Mouse (Mus musculus): ENCODE measurements around the gene Cpeb2. TPM values are rescaled to one million over a fixed set of nuclear protein-coding genes. Genes with fewer than 3 reads are reported as not detected.

Cpeb2 gene
- polyA plus RNA-seq, 2 experiments = 0.86 to 1.1 TPM

DNA sequence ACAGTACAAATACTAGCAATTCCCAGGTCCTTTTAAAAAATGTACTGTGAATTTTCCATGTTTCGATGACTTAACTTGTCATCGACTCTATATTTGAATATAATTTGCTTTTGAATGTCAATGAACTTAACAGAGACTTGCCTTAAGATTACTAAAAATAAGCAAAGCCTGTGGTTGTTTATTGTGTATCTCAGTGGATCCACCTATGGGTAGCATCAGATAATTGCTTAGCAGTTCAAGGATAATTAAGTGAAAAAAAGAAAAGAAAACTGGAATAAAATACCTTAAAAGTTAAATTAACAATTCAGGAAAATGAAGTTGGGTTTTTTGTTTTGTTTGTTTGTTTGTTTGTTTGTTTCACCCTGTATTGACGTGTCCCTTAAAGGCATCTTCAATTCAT lies 3.5 kb downstream of the Cpeb2 start:
- H3K4me1 ChIP-seq (replicated peaks; ENCODE audit: control insufficient read depth in 2 of 2, insufficient read depth in 2 of 2, low read length in 1 of 2) = peaks cover 0 to 4% of the 10 kb centered on the region in 2 experiments; a peak in 1 of 4 replicates
- no peak overlapping the region for H3K27ac ChIP-seq
- no peaks in the 10 kb centered on the region for H3K9me3 ChIP-seq (ENCODE audit: control insufficient read depth, low read length)
- no peak overlapping the region for H3K4me3 ChIP-seq (ENCODE audit: insufficient read depth in 1 of 2, low read depth in 2 of 2, low read length in 2 of 2)
- DNase-seq (ENCODE audit: low read depth in 3 of 3, low spot score in 3 of 3) = no peak
- H3K4me2 ChIP-seq (ENCODE audit: low read depth) = no peak overlapping the region
- ATAC-seq (ENCODE audit: insufficient read depth) = no peak
- no peak overlapping the region for H3K9ac ChIP-seq (replicated peaks)
- H3K36me3 ChIP-seq (replicated peaks; ENCODE audit: control insufficient read depth, insufficient read depth, low read depth) = no peaks in the 10 kb centered on the region
- TF ChIP-seq EP300 (IDR thresholded peaks at IDR 0.05; ENCODE audit: low read depth) (no peak), CTCF (IDR thresholded peaks at IDR 0.05; ENCODE audit: low read depth) (no peak; the same call in 1 of the 2 replicates)
- peaks cover 38% of the 10 kb centered on the region for H3K27me3 ChIP-seq (ENCODE audit: control insufficient read depth, insufficient read depth, low read length)
- 55% methylated on average over 3 of the region's 3 CpGs for WGBS (ENCODE audit: insufficient replicate concordance)

DNA sequence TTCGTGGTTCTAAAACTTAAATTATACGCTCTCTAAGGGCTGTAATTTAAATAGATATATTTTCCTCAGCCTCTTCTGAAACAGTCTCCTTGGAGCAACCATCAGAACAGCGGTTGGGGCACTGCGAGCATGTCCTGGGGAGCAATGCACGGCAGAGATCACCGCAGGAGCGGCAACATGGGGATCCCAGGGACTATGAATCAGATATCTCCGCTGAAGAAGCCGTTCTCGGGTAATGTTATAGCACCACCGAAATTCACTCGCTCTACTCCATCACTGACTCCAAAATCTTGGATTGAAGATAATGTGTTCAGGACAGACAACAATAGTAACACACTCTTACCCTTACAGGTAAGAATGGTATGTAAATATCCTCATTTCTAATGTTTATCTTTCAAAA lies 4.3 kb downstream of the Cpeb2 start:
- Histone ChIP-seq H3K4me3 (ENCODE audit: insufficient read depth in 1 of 2, low read depth in 2 of 2, low read length in 2 of 2) (no peak overlapping the region), H3K27me3 (ENCODE audit: control insufficient read depth, insufficient read depth, low read length) (peaks cover 36% of the 10 kb centered on the region), H3K36me3 (replicated peaks; ENCODE audit: control insufficient read depth, insufficient read depth, low read depth) (no peaks in the 10 kb centered on the region), H3K27ac (no peak overlapping the region), H3K9me3 (ENCODE audit: control insufficient read depth, low read length) (no peaks in the 10 kb centered on the region), H3K4me1 (replicated peaks; ENCODE audit: control insufficient read depth in 2 of 2, insufficient read depth in 2 of 2, low read length in 1 of 2) (peaks cover 0 to 4% of the 10 kb centered on the region in 2 experiments; a peak in 1 of 4 replicates), H3K4me2 (ENCODE audit: low read depth) (no peak overlapping the region), H3K9ac (replicated peaks) (no peak overlapping the region)
- 72% methylated on average over 12 of the region's 12 CpGs for WGBS (ENCODE audit: insufficient replicate concordance)
- no peak for DNase-seq (ENCODE audit: low read depth in 3 of 3, low spot score in 3 of 3)
- ATAC-seq (ENCODE audit: insufficient read depth) = no peak
- TF ChIP-seq CTCF (IDR thresholded peaks at IDR 0.05; ENCODE audit: low read depth) (no peak), EP300 (IDR thresholded peaks at IDR 0.05; ENCODE audit: low read depth) (no peak)

GRCm38 (mm10) chr5:43239141-43239835 lies 6.3 kb downstream of the Cpeb2 start:
- Histone ChIP-seq H3K27me3 (ENCODE audit: control insufficient read depth, insufficient read depth, low read length) (peaks cover 19% of the 10 kb centered on the region), H3K4me2 (ENCODE audit: low read depth) (no peak overlapping the region), H3K4me1 (replicated peaks; ENCODE audit: control insufficient read depth in 2 of 2, insufficient read depth in 2 of 2, low read length in 1 of 2) (peaks cover 0 to 4% of the 10 kb centered on the region in 2 experiments; a peak in 1 of 4 replicates), H3K9me3 (ENCODE audit: control insufficient read depth, low read length) (no peaks in the 10 kb centered on the region), H3K36me3 (replicated peaks; ENCODE audit: control insufficient read depth, insufficient read depth, low read depth) (no peaks in the 10 kb centered on the region), H3K4me3 (ENCODE audit: insufficient read depth in 1 of 2, low read depth in 2 of 2, low read length in 2 of 2) (no peak overlapping the region), H3K27ac (no peak overlapping the region), H3K9ac (replicated peaks) (no peak overlapping the region)
- TF ChIP-seq EP300 (IDR thresholded peaks at IDR 0.05; ENCODE audit: low read depth) (no peak), CTCF (IDR thresholded peaks at IDR 0.05; ENCODE audit: low read depth) (no peak)
- 36% methylated on average over 6 of the region's 6 CpGs for WGBS (ENCODE audit: insufficient replicate concordance)
- no peak for DNase-seq (ENCODE audit: low read depth in 3 of 3, low spot score in 3 of 3)
- no peak for ATAC-seq (ENCODE audit: insufficient read depth)

GRCm38 (mm10) chr5:43240729-43241128 lies 7.8 kb downstream of the Cpeb2 start:
- H3K4me2 ChIP-seq (ENCODE audit: low read depth) = no peak overlapping the region
- ATAC-seq (ENCODE audit: insufficient read depth) = no peak
- TF ChIP-seq EP300 (IDR thresholded peaks at IDR 0.05; ENCODE audit: low read depth) = no peak

GRCm38 (mm10) chr5:43246236-43246635 lies 13.3 kb downstream of the Cpeb2 start:
- ATAC-seq (ENCODE audit: insufficient read depth) (no peak), DNase-seq (ENCODE audit: low read depth in 3 of 3, low spot score in 3 of 3) (no peak)
- Histone ChIP-seq H3K4me3 (ENCODE audit: insufficient read depth in 1 of 2, low read depth in 2 of 2, low read length in 2 of 2) (no peak overlapping the region), H3K27ac (no peak overlapping the region), H3K36me3 (replicated peaks; ENCODE audit: control insufficient read depth, insufficient read depth, low read depth) (no peaks in the 10 kb centered on the region), H3K9ac (replicated peaks) (no peak overlapping the region), H3K27me3 (ENCODE audit: control insufficient read depth, insufficient read depth, low read length) (no peaks in the 10 kb centered on the region), H3K4me1 (replicated peaks; ENCODE audit: control insufficient read depth in 2 of 2, insufficient read depth in 2 of 2, low read length in 1 of 2) (no peaks in the 10 kb centered on the region), H3K4me2 (ENCODE audit: low read depth) (no peak overlapping the region), H3K9me3 (ENCODE audit: control insufficient read depth, low read length) (no peaks in the 10 kb centered on the region)
- TF ChIP-seq EP300 (IDR thresholded peaks at IDR 0.05; ENCODE audit: low read depth) = no peak
- no peak for TF ChIP-seq CTCF (IDR thresholded peaks at IDR 0.05; ENCODE audit: low read depth)
- WGBS (ENCODE audit: insufficient replicate concordance) = 73% methylated on average over 8 of the region's 8 CpGs

More at GRCm38 (mm10) chr5:43240729-43241128, 7.8 kb downstream of the Cpeb2 start:
- H3K9me3 ChIP-seq (ENCODE audit: control insufficient read depth, low read length) = no peaks in the 10 kb centered on the region
- peaks cover 0 to 4% of the 10 kb centered on the region in 2 experiments; a peak in 1 of 4 replicates for H3K4me1 ChIP-seq (replicated peaks; ENCODE audit: control insufficient read depth in 2 of 2, insufficient read depth in 2 of 2, low read length in 1 of 2)
- no peak overlapping the region for H3K4me3 ChIP-seq (ENCODE audit: insufficient read depth in 1 of 2, low read depth in 2 of 2, low read length in 2 of 2)
- H3K36me3 ChIP-seq (replicated peaks; ENCODE audit: control insufficient read depth, insufficient read depth, low read depth) = no peaks in the 10 kb centered on the region
- no peak overlapping the region for H3K9ac ChIP-seq (replicated peaks)
- DNase-seq (ENCODE audit: low read depth in 3 of 3, low spot score in 3 of 3) = no peak
- peaks cover 5% of the 10 kb centered on the region for H3K27me3 ChIP-seq (ENCODE audit: control insufficient read depth, insufficient read depth, low read length)
- no peak overlapping the region for H3K27ac ChIP-seq
